Mouse (Mus musculus): ENCODE measurements around the gene Cdc42se1.

DNA sequence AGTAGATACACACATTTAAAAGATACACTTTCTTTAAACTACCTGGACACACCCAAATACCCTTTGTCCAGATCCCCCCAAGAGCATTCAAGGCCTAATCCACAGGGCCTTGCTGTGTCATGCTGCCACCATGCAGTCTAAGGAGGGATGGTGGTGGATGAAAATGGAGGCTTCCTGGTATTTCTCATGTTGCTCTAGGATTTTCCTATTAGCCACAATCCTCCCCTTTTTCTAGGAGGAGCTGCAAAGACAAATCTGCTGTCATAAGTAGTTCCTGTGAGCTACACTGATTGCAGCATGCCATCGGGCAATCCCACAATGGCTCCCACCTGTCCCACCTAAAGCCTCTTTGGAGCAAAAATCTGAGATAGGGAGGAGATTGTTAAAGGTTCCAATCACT is 1.3 kb upstream of the Cdc42se1 start:
- TF ChIP-seq USF1 (IDR thresholded peaks at IDR 0.05; ENCODE audit: low read depth) (no peak), CTCF (IDR thresholded peaks at IDR 0.05; ENCODE audit: control insufficient read depth, insufficient read depth, insufficient read length) (no peak), CEBPB (IDR thresholded peaks at IDR 0.05; ENCODE audit: low read depth) (no peak), MYOD1 (IDR thresholded peaks at IDR 0.05; ENCODE audit: control insufficient read depth, insufficient read length, low read depth) (no peak)

Data from C2C12 (cell line).